Mouse (Mus musculus): ENCODE results near the gene Jup. TPM values are rescaled to one million over a fixed set of nuclear protein-coding genes. Genes with fewer than 3 reads are reported as not detected.

Jup gene
- polyA plus RNA-seq, 1 experiment, result 48.2 TPM

GRCm38 (mm10) chr11:100392958-100393357, 4.6 kb downstream of the Jup start:
- Histone ChIP-seq H3K4me1 (ENCODE audit: control insufficient read depth, insufficient read depth, low read length) (peaks cover 13% of the 10 kb centered on the region), H3K4me3 (ENCODE audit: insufficient read depth, low read length) (no peak overlapping the region), H3K27ac (ENCODE audit: insufficient read depth, low read length) (no peak overlapping the region)
- TF ChIP-seq POLR2A (IDR thresholded peaks at IDR 0.05; ENCODE audit: extremely low read depth, insufficient read depth, low read length), result no peak
- no peak for TF ChIP-seq CTCF (IDR thresholded peaks at IDR 0.05; ENCODE audit: extremely low read depth, insufficient read depth, low read length)

GRCm38 (mm10) chr11:100391884-100392345, 5.6 kb downstream of the Jup start:
- no peak for TF ChIP-seq CTCF (IDR thresholded peaks at IDR 0.05; ENCODE audit: extremely low read depth, insufficient read depth, low read length)
- no peak for TF ChIP-seq POLR2A (IDR thresholded peaks at IDR 0.05; ENCODE audit: extremely low read depth, insufficient read depth, low read length)
- no peak overlapping the region for H3K27ac ChIP-seq (ENCODE audit: insufficient read depth, low read length)
- H3K4me3 ChIP-seq (ENCODE audit: insufficient read depth, low read length), result no peak overlapping the region
- peaks cover 13% of the 10 kb centered on the region for H3K4me1 ChIP-seq (ENCODE audit: control insufficient read depth, insufficient read depth, low read length)

- TF ChIP-seq CTCF (IDR thresholded peaks at IDR 0.05; ENCODE audit: extremely low read depth, insufficient read depth, low read length) (no peak), POLR2A (IDR thresholded peaks at IDR 0.05; ENCODE audit: extremely low read depth, insufficient read depth, low read length) (no peak)
- H3K4me1 ChIP-seq (ENCODE audit: control insufficient read depth, insufficient read depth, low read length), result peaks cover 13% of the 10 kb centered on the region
- H3K4me3 ChIP-seq (ENCODE audit: insufficient read depth, low read length), result no peak overlapping the region
- H3K27ac ChIP-seq (ENCODE audit: insufficient read depth, low read length), result peak overlapping the region; percentile 55
Measured at GRCm38 (mm10) chr11:100391081-100391883, 6.3 kb downstream of the Jup start.

GRCm38 (mm10) chr11:100389931-100390445, 7.6 kb downstream of the Jup start:
- H3K4me3 ChIP-seq (ENCODE audit: insufficient read depth, low read length), result no peak overlapping the region
- peaks cover 9% of the 10 kb centered on the region for H3K4me1 ChIP-seq (ENCODE audit: control insufficient read depth, insufficient read depth, low read length)
- H3K27ac ChIP-seq (ENCODE audit: insufficient read depth, low read length), result peak overlapping the region; percentile 69
- TF ChIP-seq CTCF (IDR thresholded peaks at IDR 0.05; ENCODE audit: extremely low read depth, insufficient read depth, low read length), result no peak
- TF ChIP-seq POLR2A (IDR thresholded peaks at IDR 0.05; ENCODE audit: extremely low read depth, insufficient read depth, low read length), result no peak

GRCm38 (mm10) chr11:100388588-100388987, 9.0 kb downstream of the Jup start:
- H3K4me3 ChIP-seq (ENCODE audit: insufficient read depth, low read length), result no peak overlapping the region
- H3K27ac ChIP-seq (ENCODE audit: insufficient read depth, low read length), result peak overlapping the region; percentile 32; the same call in 1 of the 2 replicates
- H3K4me1 ChIP-seq (ENCODE audit: control insufficient read depth, insufficient read depth, low read length), result peaks cover 6% of the 10 kb centered on the region
- TF ChIP-seq CTCF (IDR thresholded peaks at IDR 0.05; ENCODE audit: extremely low read depth, insufficient read depth, low read length) (no peak), POLR2A (IDR thresholded peaks at IDR 0.05; ENCODE audit: extremely low read depth, insufficient read depth, low read length) (no peak)

GRCm38 (mm10) chr11:100387589-100388375, 9.8 kb downstream of the Jup start:
- Histone ChIP-seq H3K4me1 (ENCODE audit: control insufficient read depth, insufficient read depth, low read length) (peaks cover 4% of the 10 kb centered on the region; the same call in 1 of the 2 replicates), H3K27ac (ENCODE audit: insufficient read depth, low read length) (no peak overlapping the region), H3K4me3 (ENCODE audit: insufficient read depth, low read length) (no peak overlapping the region)
- TF ChIP-seq POLR2A (IDR thresholded peaks at IDR 0.05; ENCODE audit: extremely low read depth, insufficient read depth, low read length) (no peak), CTCF (IDR thresholded peaks at IDR 0.05; ENCODE audit: extremely low read depth, insufficient read depth, low read length) (no peak)

- Histone ChIP-seq H3K4me3 (ENCODE audit: insufficient read depth, low read length) (no peak overlapping the region), H3K27ac (ENCODE audit: insufficient read depth, low read length) (no peak overlapping the region), H3K4me1 (ENCODE audit: control insufficient read depth, insufficient read depth, low read length) (peaks cover 4% of the 10 kb centered on the region; the same call in 1 of the 2 replicates)
- TF ChIP-seq POLR2A (IDR thresholded peaks at IDR 0.05; ENCODE audit: extremely low read depth, insufficient read depth, low read length) (no peak), CTCF (IDR thresholded peaks at IDR 0.05; ENCODE audit: extremely low read depth, insufficient read depth, low read length) (no peak)
Measured at GRCm38 (mm10) chr11:100387111-100387510, 10.5 kb downstream of the Jup start.

GRCm38 (mm10) chr11:100386586-100386985, 11.0 kb downstream of the Jup start:
- TF ChIP-seq POLR2A (IDR thresholded peaks at IDR 0.05; ENCODE audit: extremely low read depth, insufficient read depth, low read length), result no peak
- TF ChIP-seq CTCF (IDR thresholded peaks at IDR 0.05; ENCODE audit: extremely low read depth, insufficient read depth, low read length), result no peak
- H3K27ac ChIP-seq (ENCODE audit: insufficient read depth, low read length), result no peak overlapping the region
- H3K4me1 ChIP-seq (ENCODE audit: control insufficient read depth, insufficient read depth, low read length), result peaks cover 4% of the 10 kb centered on the region; the same call in 1 of the 2 replicates
- no peak overlapping the region for H3K4me3 ChIP-seq (ENCODE audit: insufficient read depth, low read length)

- Histone ChIP-seq H3K4me1 (ENCODE audit: control insufficient read depth, insufficient read depth, low read length) (peaks cover 4% of the 10 kb centered on the region; the same call in 1 of the 2 replicates), H3K27ac (ENCODE audit: insufficient read depth, low read length) (no peak overlapping the region), H3K4me3 (ENCODE audit: insufficient read depth, low read length) (no peak overlapping the region)
- no peak for TF ChIP-seq CTCF (IDR thresholded peaks at IDR 0.05; ENCODE audit: extremely low read depth, insufficient read depth, low read length)
- no peak for TF ChIP-seq POLR2A (IDR thresholded peaks at IDR 0.05; ENCODE audit: extremely low read depth, insufficient read depth, low read length)
Measured at GRCm38 (mm10) chr11:100385016-100385415, 12.5 kb downstream of the Jup start.
